Mouse (Mus musculus): ENCODE measurements at regions not wholly inside any gene's neighbourhood (a gene's known extent, or its start where the extent isn't known, plus 50 kb on each side); places are given as distances from the start of the nearest gene placed in this dataset.

DNA sequence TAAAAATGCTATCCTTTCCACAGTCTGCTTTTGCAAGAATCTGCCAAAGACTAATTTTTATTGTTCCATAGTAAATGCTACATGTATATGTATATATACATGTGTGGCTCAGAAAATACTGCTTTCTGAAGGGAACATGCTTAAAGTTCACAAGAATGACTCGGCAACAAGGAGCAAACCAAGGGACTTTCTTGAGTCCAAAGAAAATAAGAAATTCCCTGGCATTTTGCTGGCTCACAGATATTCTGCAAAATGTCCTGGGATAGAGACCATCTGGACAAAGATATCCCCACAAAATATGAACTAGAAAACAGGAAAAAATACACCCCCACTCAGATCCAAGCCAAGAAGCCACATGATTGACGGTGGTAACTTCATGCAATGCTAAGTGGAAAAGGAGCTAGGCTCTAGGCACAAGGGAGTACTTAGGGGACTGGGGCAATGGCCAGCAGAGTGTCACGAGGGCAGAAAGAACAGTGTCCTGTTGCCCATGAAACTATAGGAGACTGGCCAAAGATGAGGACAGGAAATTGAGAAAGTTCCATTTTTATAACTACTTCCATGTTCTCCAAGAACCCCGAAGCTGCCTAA, 274.3 kb upstream of the Acvr2a start:
- peak; percentile 56 for DNase-seq (ENCODE audit: low spot score)

DNA sequence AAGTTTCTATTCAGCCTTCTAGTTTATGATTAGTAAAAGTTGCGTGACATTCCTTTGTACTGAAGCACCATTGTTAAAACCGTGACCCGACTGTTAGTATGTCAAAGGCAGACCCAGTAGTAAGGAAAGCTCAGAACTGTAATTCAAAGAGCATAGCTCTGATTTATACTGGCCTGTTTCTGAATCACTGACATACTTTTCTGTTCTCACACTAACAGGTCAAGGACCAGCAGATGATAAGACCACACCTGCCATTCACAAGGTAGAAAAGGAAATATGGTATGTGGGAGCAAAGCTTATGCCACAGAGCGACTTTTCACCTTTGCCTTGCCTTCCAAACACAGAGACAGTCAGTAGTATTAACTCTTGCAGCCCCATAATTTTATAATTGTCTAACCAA, 269.5 kb upstream of the Acvr2a start:
- no peak for DNase-seq (ENCODE audit: low spot score)

DNA sequence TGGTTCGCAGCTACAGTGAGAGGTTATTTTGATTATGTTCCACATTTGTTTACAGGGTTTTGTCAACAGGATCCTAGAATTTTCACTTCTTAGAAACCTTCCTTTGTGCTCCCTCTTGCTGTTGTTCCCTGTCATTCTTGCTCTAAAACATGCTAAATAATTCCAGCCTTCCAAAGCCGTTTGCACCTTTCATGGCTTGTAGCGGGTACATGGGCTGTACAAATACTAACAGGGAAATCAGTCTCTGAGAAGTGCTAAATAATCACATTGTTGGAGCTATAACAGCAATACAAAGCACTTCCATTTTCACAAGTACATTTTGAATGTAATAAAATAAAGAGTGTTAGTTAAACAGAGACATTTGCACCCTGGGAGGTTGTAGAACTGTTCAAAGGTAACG, 268.8 kb upstream of the Acvr2a start:
- no peak for DNase-seq (ENCODE audit: low spot score)

DNA sequence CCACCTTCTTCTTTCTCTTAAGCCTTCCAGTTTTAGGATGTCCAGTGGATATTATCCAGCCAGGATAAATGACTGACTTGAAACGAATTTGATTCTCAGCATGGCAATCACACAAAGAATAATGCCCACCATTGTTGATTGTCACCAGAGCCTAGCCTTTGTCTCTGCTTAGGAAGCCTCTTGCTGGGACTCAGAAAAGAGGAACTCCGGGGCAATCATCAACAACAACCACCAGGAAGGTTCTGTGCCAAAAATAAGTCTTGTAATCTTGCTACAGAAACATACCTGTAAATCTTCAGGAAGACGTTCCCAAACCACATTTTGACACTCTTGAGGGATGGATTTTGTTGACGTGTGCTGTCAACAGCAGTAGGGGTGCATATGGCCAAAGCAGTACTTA, 268.2 kb upstream of the Acvr2a start:
- DNase-seq (ENCODE audit: low spot score) = no peak

DNA sequence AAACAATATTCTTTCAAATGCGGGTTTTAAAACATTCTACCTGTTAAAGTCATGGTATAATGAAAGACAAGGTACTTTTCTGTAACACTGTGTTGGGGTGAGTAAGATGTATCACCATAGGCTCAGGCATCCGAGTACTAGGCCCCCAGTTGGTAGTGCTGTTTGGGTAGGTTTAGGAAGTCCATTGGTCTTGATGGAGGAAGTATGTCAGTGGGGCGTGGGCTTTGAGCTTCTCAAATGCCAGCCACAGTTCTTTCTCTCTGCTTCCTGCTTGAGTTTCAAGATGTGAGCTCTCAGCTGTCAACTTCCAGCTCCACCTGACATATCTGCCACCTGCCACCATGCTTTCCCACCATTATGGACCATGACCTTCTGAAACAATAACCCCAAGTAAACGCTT, 267.7 kb upstream of the Acvr2a start:
- no peak for DNase-seq (ENCODE audit: low spot score)

DNA sequence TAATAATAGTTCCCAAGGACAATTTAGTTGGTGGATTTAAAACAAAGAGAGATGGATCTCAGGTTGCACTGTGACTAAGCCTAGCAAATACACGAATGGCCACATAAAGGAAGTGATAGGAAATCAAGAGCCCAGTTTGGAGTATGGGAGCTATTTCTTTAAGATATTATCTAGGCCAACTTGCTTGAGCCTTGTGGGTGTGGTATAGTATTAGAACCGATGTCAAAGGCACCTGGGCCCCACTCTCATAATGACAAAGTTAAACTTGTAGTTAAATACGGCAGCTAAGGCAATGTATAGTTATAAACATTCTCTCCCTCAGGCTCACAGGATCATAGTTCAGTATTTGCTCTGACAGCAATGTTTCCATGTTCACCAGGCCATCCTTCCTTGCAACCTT, 257.3 kb upstream of the Acvr2a start:
- no peak for DNase-seq (ENCODE audit: low spot score)

DNA sequence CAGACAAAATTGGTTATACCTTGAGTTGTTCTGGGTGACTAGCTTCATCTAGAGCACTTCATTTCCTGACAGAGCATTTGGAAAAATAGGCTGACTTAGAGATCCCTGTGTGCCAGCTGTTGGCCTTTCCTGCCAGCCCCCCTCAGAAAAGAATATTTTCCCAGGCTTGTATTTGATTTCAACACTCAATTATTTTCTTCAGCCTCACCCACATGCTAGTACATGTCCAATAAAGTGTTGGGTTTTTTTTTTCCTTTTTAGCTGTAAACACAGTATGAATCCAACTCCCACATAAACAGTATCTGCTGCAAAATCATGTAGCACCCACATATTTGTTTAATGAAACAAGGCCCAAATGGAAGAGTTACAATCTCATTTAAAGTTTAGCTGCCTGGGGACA, 256.8 kb upstream of the Acvr2a start:
- peak; percentile 24 for DNase-seq (ENCODE audit: low spot score)

DNA sequence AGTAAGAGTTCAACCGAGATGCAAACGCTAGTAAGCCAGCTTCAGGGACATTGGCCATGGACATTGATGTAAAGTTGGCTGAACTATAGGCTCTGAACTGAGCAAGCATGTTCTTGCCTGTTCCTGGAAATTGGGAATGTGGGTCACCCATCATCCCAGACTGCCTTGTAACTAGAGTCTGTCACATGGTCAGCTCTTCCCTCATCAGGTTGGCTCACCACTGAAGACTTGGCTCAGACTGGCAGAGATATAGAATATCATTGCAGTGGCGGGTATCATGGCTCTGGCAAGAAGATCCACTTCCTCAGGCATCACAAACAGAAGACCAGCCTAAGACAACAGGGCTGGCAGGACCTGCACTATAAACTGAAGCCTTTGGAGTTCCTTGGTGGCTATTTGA, 255.3 kb upstream of the Acvr2a start:
- no peak for DNase-seq (ENCODE audit: low spot score)

DNA sequence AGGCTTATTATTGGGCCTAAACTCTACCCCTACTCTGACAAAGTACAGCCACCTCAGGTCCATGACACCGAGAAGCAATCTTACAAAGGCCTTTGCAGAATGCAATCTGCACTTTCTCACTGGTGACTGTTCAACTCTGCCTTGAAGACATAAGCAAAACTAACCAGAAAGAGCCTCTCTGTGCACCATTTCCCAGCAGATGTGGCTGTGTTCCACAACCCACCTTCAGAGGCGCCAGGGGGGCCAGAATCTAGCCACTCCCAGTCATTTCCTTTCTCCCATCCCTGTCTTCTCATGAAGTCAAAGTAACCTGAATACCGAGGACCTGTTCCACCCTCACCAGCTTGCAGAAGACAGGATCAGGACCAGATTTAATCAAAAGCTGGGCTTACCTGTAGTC, 250.3 kb upstream of the Acvr2a start:
- DNase-seq (ENCODE audit: low spot score) = no peak

DNA sequence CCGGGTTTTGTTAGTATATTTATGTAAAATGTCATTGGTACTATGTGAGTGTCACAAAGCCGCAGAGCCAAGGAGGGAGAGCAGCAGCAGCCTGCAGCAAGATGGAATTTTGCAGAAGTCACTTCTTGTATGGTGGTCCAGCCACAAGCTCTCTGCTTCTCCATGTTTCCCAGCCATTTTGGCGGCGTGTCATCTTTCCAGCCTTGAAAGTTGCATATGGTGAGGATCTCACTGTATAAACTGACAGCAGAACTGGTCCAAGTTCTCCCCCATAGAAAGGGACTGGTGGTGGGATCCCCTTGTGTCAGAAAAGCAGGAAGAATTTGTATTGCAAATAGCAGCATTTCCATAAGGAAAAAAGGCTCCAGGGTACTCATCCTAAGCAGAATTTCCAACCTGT, 249.7 kb upstream of the Acvr2a start:
- no peak for DNase-seq (ENCODE audit: low spot score)

DNA sequence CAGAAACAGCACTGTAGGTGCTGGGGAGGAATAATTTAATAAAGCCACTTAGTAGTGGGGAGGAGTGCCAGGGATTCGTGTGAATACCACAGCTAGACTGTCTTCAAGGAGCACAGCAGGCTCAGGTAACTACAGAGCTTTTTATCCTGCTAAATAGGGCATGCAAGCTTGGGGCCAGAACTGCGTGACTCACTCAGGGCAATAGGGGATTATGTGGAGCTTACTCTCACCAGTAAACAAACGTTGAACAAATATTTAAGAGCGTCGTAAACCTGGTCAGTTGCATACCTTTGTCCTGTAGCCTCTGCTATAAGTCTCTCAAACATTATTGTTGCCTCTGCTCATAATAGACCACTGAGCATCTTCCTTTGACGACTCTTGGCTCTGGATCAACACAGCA, 246.0 kb upstream of the Acvr2a start:
- no peak for DNase-seq (ENCODE audit: low spot score)

DNA sequence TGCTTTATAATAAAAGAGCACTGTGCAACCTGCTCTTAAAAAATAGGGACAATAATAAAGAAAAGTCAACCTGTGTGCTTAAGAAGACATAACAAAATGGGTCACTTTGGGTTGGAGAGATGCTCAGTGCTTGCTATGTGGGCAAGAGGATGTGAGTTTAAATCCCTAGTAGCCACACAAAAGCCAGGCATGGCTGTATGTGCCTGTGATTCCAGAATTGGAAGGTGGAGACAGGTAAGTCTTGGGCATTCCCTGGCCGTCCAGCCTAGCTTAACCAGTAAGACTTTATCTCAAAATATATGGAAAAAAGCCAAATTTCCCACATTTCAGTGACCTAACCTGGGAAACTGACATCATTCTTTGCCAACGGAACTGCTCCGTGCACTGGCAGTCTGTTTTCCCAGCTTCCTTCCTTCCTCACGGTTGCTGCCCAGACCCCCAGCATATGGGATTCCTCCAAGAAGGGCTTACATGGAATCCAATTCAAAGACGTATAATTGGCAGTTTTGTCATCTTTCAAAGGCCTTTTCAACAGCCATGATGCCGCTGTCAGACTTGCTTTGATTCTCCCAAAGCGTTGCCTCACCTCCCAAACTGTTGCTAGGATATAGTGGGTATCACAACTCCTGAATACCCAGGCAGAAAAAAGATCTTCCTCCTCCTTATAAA, 227.6 kb upstream of the Acvr2a start:
- DNase-seq (ENCODE audit: low spot score) = no peak

DNA sequence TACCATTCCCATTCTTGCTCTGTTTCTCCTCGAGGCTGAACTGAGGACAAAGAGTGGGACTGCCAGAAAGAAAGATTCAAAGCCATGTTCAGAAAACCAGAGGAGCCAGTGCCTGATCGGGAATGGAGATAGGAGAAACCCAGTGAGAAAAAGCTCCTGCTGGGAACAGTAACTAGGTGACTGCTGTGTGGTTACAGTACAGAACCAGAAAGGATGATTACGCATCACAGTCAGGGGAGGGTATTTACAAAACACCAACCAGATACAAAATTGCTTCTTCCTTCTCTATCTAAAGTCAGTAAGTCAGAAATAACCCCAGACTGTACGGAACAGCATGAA, 227.1 kb upstream of the Acvr2a start:
- DNase-seq (ENCODE audit: low spot score) = no peak

DNA sequence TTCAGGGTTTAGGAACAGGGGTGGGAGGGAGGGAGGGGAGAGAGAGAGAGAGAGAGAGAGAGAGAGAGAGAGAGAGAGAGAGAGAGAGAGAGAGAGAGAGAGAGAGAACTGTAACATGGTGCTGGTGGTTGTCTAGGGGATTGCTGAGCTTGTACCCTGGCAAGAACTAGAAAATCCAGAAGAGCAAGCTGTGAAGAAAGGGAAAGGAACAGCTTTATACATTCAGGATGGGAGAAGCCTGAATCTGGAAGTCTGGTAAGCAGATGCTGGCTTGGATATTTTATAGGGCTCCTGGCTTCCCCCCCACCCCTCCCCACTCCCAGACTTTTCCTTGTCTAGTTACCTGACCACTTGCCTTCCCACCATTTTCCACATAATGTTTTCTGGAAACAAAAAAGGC, 224.2 kb upstream of the Acvr2a start:
- DNase-seq (ENCODE audit: low spot score) = no peak

DNA sequence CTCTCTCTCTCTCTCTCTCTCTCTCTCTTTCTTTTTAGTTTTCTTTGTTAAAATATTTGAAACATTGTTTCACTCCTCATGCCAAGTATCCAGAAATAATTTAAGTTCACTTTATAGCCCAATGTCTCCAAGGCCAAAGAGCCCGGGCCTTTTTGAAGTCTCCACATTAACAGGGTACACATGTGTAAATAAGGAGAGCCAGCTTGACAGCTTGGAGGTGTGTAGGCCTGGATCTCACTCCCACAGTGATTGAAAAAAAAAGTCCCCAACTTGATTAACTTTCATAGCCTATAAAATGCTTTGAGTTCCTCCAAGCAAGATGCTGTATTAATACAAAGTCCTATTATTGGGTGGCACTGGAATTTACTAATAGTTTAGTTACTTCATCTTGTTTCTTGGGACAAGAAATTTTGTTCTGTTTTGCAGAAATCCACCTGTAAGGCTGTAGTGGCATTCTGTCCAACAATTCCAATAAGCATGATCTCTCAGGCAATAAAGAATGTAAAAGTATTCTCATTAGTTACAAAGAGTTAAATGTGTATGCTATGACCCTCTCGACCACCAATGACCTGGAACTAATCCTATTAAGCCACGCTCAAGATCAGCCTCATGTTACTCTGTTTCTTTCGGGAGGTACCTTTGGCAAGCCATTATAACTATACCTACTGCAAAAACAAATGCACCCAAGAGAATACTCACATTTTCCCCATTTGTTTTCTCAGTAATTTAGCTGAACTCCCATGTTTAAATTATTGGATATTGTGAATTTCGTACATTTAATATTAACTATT, 215.9 kb upstream of the Acvr2a start:
- no peak for DNase-seq (ENCODE audit: low spot score)

DNA sequence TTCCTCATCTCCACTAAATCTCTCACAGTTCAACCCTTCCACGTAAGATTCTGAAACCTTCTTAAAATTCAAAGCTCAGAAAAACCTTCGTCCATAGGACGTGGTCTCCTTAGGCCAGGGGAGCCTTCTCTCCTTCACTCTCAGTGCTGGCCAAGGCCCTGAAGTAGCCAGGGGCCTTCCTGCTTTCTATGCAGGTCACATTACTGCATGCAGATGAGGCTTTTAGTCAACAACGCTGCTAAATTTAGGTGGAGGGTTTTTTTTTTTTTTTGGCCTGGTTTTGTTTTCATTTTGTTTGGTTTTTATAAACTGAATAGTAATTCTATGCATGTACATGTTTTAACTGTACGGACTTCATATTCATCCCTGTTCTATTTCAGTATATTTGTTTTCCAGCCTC, 214.5 kb upstream of the Acvr2a start:
- DNase-seq (ENCODE audit: low spot score) = no peak

DNA sequence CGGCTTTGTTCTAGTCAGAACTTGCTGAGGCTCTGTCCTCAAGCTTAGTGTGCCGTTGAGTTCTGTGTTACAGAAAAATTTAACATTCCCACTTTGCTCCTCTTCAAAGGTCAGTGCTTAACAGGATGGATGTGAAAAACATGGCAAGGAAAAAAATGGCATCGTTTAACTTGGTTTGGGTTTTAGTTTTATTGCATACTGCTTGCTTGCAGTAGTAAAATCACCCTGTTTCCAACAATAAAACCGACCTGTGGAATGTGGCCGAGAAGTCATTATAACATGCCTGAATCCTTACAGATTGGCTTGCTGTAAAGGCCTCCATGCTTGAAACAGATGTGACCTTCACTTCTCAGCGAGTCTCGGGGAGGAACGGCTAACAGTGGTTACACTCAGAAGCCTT, 212.1 kb upstream of the Acvr2a start:
- DNase-seq (ENCODE audit: low spot score) = no peak

DNA sequence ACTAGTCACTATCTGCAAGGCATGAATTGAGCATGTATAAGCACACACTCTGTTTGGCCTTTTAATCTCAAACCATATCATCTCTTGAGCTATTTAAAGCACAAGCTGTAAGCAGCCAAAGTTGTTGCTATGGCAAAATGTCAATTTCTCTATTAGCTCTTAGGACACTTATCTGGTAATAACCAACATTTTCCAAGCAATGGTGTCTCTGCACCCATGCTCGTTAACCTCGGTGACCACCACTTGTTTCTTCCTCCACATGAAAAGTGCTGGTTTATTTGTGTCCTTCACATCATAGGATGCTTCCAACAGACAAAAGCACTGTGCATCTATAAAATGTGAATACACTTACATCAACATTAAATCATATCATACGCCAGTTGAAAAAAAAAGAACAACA, 204.4 kb upstream of the Acvr2a start:
- no peak for DNase-seq (ENCODE audit: low spot score)

DNA sequence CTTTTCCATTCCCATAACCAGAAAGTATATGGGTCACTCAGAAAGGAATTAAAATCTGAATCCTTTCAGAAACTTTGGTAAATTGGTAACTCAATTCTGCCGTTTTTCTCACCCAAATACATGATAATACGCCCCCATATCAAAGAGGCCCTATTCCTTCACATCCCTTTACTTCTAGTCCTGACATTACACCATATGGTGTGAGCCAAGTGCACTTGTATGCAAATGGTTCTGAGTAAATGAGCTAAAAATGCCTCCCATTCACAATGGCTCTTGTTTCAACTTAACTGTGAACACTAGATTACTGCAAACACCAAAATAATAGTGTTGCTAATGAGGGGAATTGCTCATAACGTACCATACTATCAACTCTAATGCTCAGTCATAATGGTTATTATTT, 201.7 kb upstream of the Acvr2a start:
- DNase-seq (ENCODE audit: low spot score) = no peak

DNA sequence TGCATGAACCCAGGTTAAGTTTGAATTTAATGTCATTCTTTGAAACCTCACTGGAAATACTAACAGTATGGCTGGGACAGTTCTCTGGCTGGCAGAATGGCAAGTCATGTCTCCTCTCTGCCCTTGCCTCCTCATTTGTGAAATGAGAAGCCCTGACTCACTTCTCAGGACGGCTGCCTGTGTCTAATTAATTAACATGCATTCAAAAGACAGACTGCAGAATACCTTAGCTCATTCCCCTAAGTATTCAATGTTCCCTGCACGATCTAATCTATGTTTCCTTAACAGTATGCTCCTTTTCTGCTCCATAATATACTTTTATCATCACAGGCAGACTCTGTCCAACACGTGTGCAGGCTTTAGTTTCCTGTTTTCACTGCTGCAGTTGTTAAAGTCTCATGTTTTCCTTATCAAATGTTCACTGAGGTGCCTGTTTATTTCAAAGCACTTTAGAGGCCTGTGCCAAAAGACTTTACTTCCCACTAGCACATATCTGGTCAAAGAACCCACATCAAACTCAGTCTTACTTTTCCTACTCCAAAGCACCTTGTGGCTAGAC, 196.7 kb upstream of the Acvr2a start:
- no peak for DNase-seq (ENCODE audit: low spot score)

DNA sequence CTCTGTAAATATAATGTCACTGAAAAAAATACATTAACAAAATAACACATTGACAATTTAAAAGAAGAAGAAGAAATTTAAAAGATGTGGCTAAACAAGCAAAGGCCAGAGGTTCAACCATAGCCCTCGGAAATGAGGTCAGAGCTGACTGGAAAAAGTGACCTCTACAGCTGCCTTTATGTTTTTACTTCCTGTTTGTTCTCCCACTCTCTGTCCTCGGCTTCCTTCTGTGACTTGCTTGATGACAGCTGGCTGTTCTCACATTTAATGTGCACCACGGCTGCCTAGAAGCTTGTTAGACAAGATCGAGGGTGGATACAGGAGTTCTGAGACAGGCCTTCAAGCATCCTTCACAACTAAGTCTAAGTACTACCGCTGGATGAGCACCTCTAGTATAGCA, 194.9 kb upstream of the Acvr2a start:
- DNase-seq (ENCODE audit: low spot score) = no peak

DNA sequence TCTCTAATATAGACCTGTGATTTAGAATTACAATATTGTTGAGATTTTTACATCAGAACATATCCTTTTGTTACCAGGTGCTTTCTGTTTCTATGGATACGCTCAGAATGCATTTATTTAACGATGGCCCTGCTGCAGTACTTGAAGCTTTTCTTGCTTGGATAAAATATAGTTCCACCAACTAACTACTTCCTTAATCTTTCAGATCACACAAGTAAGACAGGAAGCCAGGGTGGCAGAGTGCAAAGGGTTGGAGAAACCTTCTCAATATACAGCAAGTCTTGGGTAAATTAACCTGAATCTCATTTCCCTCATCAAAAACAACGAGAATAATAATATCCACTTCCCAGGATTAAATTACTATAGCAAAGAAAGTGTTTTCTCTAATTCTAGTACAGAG, 193.1 kb upstream of the Acvr2a start:
- no peak for DNase-seq (ENCODE audit: low spot score)

DNA sequence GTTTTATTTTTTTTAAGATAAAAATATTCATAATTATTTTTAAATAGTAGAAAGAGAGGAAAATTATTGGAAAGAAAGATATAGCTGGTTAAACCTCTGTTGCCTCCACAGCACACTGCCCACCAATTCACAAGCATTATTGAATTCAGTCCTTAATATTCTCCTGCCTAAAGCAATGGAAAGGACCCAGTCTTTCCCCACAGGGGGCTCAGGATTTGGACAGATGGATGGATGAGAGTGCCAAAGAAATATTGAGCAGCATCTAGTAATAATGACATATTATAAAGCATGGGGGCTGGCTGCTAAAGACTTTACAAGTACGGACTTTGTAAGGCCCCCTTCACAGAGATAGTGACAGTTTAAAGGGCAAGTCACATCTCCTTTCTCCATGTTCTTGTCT, 191.6 kb upstream of the Acvr2a start:
- no peak for DNase-seq (ENCODE audit: low spot score)

DNA sequence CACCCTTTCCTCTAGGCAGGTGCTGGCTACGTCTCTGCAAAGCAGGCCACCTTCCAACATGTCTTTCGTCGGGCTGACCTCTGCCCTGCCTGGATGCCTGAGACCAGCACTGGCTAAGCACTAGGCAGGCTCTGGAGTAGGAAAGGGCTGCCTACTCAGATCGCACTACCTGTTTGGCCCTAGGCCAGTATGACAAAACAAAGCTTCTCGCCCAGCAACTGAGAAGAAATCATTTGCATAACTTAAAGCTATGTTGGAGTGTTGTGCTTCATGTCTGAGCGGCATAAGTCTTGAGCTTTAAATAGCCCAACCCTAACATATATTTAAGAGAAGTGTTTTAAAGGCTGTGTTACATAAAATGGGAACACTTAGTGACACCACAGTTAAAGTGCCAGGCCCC, 189.9 kb upstream of the Acvr2a start:
- DNase-seq (ENCODE audit: low spot score) = peak; percentile 46

Data from lung, postnatal 25 days (tissue).